Mouse (Mus musculus) A20 (cell line): ENCODE measurements around the gene H2al2b.
"Not testable (repeated sequence)": the region's sequence is repeated elsewhere in the genome, so short reads cannot be mapped to it uniquely, and the experiment has no call there.

Experiments
- DNase-seq: peaks from one replicate; pipeline ENCODE4 v3.0.0-alpha.2; 2011; ENCODE audit warnings: low read depth, low spot score

Gene H2al2b

DNA sequence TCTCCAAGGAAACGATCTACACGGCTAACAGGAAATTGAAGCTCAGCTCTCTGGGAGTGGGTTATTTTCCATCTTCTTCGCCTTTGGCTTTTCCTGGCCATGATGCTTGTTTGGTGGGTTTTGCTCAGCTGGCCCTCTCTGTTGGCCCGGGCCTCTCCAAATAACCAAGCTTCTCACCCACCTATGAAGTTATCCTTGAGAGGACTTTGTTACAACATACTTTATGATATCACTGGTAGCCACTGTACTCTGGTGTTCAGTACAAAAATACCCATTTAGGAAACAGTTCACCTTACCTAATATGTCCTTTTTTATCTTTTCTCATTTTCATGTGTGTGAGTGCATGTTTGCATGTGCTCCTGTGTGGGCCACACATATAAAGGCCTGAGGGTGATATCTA, at the start of gene H2al2b:
Gene H2al2b (minus strand): TSS at position 101 of the 400 bp plus-strand sequence.
- not testable (repeated sequence) for DNase-seq
